Mouse (Mus musculus) kidney, embryonic 16.5 days (tissue): Measurements from ENCODE around the gene Pnma5. TPM values are rescaled to one million over a fixed set of nuclear protein-coding genes. Genes with fewer than 3 reads are reported as not detected.
"Not testable (repeated sequence)": the region's sequence is repeated elsewhere in the genome, so short reads cannot be mapped to it uniquely, and the experiment has no call there.

Experiments used
- ATAC-seq: fragments of 200-750 bp; cut with Nextera tagmentation; 2 replicates; pipeline ENCODE4 v1.8.0; 2017; ENCODE audit warnings: moderate TSS enrichment; ENCODE audit not compliant: low FRiP score, low TSS enrichment
- H3K27ac ChIP-seq: fragments of 300-500 bp; sonication (generic); 2 replicates; pipeline ENCODE4 v1.5.1; 2014; ENCODE audit warnings: low read length
- H3K27me3 ChIP-seq: fragments of 300-500 bp; sonication (generic); 2 replicates; pipeline ENCODE4 v1.6.1; 2014; ENCODE audit warnings: low read length, control low read depth, mixed read lengths; ENCODE audit not compliant: insufficient read depth
- H3K36me3 ChIP-seq: fragments of 300-500 bp; sonication (generic); 2 replicates; pipeline ENCODE4 v1.6.1; 2014; ENCODE audit warnings: low read length, control low read depth, mixed read lengths; ENCODE audit not compliant: insufficient read depth
- H3K4me1 ChIP-seq: fragments of 300-500 bp; sonication (generic); 2 replicates; pipeline ENCODE4 v1.6.1; 2014; ENCODE audit warnings: low read length, control low read depth, mixed read lengths; ENCODE audit not compliant: insufficient read depth
- H3K4me2 ChIP-seq: fragments of 300-500 bp; sonication (generic); replicated peaks from 2 replicates; pipeline ENCODE4 v1.6.1; 2014; ENCODE audit warnings: low read depth, low read length
- H3K4me3 ChIP-seq: fragments of 300-500 bp; sonication (generic); 2 replicates; pipeline ENCODE4 v1.5.1; 2014; ENCODE audit warnings: mild to moderate bottlenecking, low read length
- H3K9ac ChIP-seq: fragments of 300-500 bp; sonication (generic); replicated peaks from 2 replicates; pipeline ENCODE4 v1.6.1; 2014; ENCODE audit warnings: low read length
- H3K9me3 ChIP-seq: fragments of 300-500 bp; sonication (generic); 2 replicates; pipeline ENCODE4 v1.6.1; 2016; ENCODE audit warnings: low read length, control low read depth
- WGBS: fragments of 180-500 bp; shearing (Covaris S2); extraction: QIAGEN DNeasy Blood & Tissue Kit; methylation state at CpG from one replicate; pipeline ENCODE4 v1.1.7; 2014; 5-methylcytosine and 5-hydroxymethylcytosine counted together
- polyA plus RNA-seq: library from polyadenylated mRNA; unstranded; fragments of >200 nt; fragmentation: Nextera tagmentation; extraction: Ambion mirVana; gene quantifications from 2 replicates; pipeline ENCODE4 v1.2.1, GENCODE M21; 2015

The Pnma5 gene
- 0.14 TPM in 1 of 2 replicates, not detected in the other for polyA plus RNA-seq

- H3K9ac ChIP-seq: no peak within 1 kb of the TSS
- H3K9me3 ChIP-seq: no peaks in the 10 kb centered on the region
- WGBS: 62% methylated on average over 1 of the region's 1 CpGs
- H3K27ac ChIP-seq: no peak within 1 kb of the TSS
- H3K36me3 ChIP-seq: no peaks in the 10 kb centered on the region
- H3K27me3 ChIP-seq: peaks cover 8% of the 10 kb centered on the region; the same call in 1 of the 2 replicates
- no peak within 1 kb of the TSS for H3K4me3 ChIP-seq
- no peak for ATAC-seq
- H3K4me1 ChIP-seq: no peaks in the 10 kb centered on the region
- no peak within 1 kb of the TSS for H3K4me2 ChIP-seq
These were observed at the start of gene Pnma5 for GRCm38 (mm10) chrX:73037003-73037402. TSS of gene Pnma5 (minus strand) at chrX:73037103.

GRCm38 (mm10) chrX:73082267-73083055 lies 45.6 kb upstream of the Pnma5 start, which contains the start of gene Xlr4a:
TSS of gene Xlr4a (minus strand) at chrX:73082478.
- not testable (repeated sequence) for H3K36me3 ChIP-seq, H3K9ac ChIP-seq, H3K27me3 ChIP-seq, H3K4me1 ChIP-seq, H3K9me3 ChIP-seq, H3K4me2 ChIP-seq, H3K4me3 ChIP-seq, H3K27ac ChIP-seq, ATAC-seq
- WGBS: 73% methylated on average over 18 of the region's 19 CpGs

GRCm38 (mm10) chrX:73066765-73067312 lies 29.9 kb upstream of the Pnma5 start:
- not testable (repeated sequence) for ATAC-seq, H3K27ac ChIP-seq, H3K4me1 ChIP-seq, H3K9ac ChIP-seq, H3K27me3 ChIP-seq, H3K9me3 ChIP-seq, H3K4me2 ChIP-seq, H3K36me3 ChIP-seq, H3K4me3 ChIP-seq
- 80% methylated on average over 1 of the region's 5 CpGs for whole genome bisulfite sequencing

- 37% methylated on average over 7 of the region's 7 CpGs for WGBS
- peak within 1 kb of the TSS; percentile 27 for H3K4me3 ChIP-seq
These were observed 27.5 kb upstream of the Pnma5 start, which contains the start of gene Pnma3 for GRCm38 (mm10) chrX:73064415-73064793. TSS of gene Pnma3 (plus strand) at chrX:73064787.

GRCm38 (mm10) chrX:73063512-73064414 lies 26.9 kb upstream of the Pnma5 start:
- H3K36me3 ChIP-seq: no peaks in the 10 kb centered on the region
- no peak overlapping the region for H3K9ac ChIP-seq
- ATAC-seq: peak; percentile 35; the same call in 1 of the 2 replicates
- H3K4me1 ChIP-seq: 0 out of 2 replicates have a peak, but pooled peaks cover 3% of the 10 kb centered on the region
- H3K9me3 ChIP-seq: no peaks in the 10 kb centered on the region
- peak overlapping the region; percentile 27 for H3K4me3 ChIP-seq
- no peak overlapping the region for H3K27ac ChIP-seq
- peak overlapping the region; percentile 51 for H3K4me2 ChIP-seq
- H3K27me3 ChIP-seq: no peaks in the 10 kb centered on the region; the same call in 1 of the 2 replicates
- 35% methylated on average over 24 of the region's 24 CpGs for WGBS

More at GRCm38 (mm10) chrX:73064415-73064793, 27.5 kb upstream of the Pnma5 start, which contains the start of gene Pnma3:
- 0 out of 2 replicates have a peak, but pooled peaks cover 3% of the 10 kb centered on the region for H3K4me1 ChIP-seq
- ATAC-seq: peak; percentile 31
- no peaks in the 10 kb centered on the region for H3K36me3 ChIP-seq
- H3K4me2 ChIP-seq: peak within 1 kb of the TSS; percentile 51
- H3K9ac ChIP-seq: no peak within 1 kb of the TSS
- no peaks in the 10 kb centered on the region; the same call in 1 of the 2 replicates for H3K27me3 ChIP-seq
- H3K9me3 ChIP-seq: no peaks in the 10 kb centered on the region
- no peak within 1 kb of the TSS for H3K27ac ChIP-seq

- no peak overlapping the region for H3K4me2 ChIP-seq
- no peak overlapping the region for H3K27ac ChIP-seq
- 51% methylated on average over 5 of the region's 5 CpGs for WGBS
- ATAC-seq: no peak
- H3K4me3 ChIP-seq: no peak overlapping the region
- no peak overlapping the region for H3K9ac ChIP-seq
- no peaks in the 10 kb centered on the region for H3K36me3 ChIP-seq
- H3K27me3 ChIP-seq: no peaks in the 10 kb centered on the region; the same call in 1 of the 2 replicates
- H3K9me3 ChIP-seq: no peaks in the 10 kb centered on the region
- 0 out of 2 replicates have a peak, but pooled peaks cover 3% of the 10 kb centered on the region for H3K4me1 ChIP-seq
These were observed 25.4 kb upstream of the Pnma5 start for GRCm38 (mm10) chrX:73062323-73062722.

GRCm38 (mm10) chrX:73061528-73061927 lies 24.6 kb upstream of the Pnma5 start:
- no peaks in the 10 kb centered on the region for H3K36me3 ChIP-seq
- H3K4me1 ChIP-seq: 0 out of 2 replicates have a peak, but pooled peaks cover 3% of the 10 kb centered on the region
- H3K9me3 ChIP-seq: no peaks in the 10 kb centered on the region
- H3K9ac ChIP-seq: no peak overlapping the region
- no peak for ATAC-seq
- WGBS: 94% methylated on average over 1 of the region's 1 CpGs
- H3K4me2 ChIP-seq: no peak overlapping the region
- no peak overlapping the region for H3K4me3 ChIP-seq
- H3K27me3 ChIP-seq: no peaks in the 10 kb centered on the region; the same call in 1 of the 2 replicates
- no peak overlapping the region for H3K27ac ChIP-seq

- peak; percentile 97 for ATAC-seq
- H3K4me1 ChIP-seq: no peaks in the 10 kb centered on the region
- H3K9ac ChIP-seq: no peak overlapping the region
- H3K27ac ChIP-seq: no peak overlapping the region
- H3K4me3 ChIP-seq: no peak overlapping the region
- H3K9me3 ChIP-seq: no peaks in the 10 kb centered on the region
- H3K27me3 ChIP-seq: no peaks in the 10 kb centered on the region
- H3K36me3 ChIP-seq: no peaks in the 10 kb centered on the region
- 23% methylated on average over 14 of the region's 14 CpGs for WGBS
- peak overlapping the region; percentile 38; the same call in 1 of the 2 replicates for H3K4me2 ChIP-seq
These were observed 17.1 kb upstream of the Pnma5 start for GRCm38 (mm10) chrX:73053860-73054563.

GRCm38 (mm10) chrX:73039666-73040065 lies 2.8 kb upstream of the Pnma5 start:
- H3K9ac ChIP-seq: no peak overlapping the region
- no peak overlapping the region for H3K4me2 ChIP-seq
- H3K27ac ChIP-seq: no peak overlapping the region
- peaks cover 8% of the 10 kb centered on the region; the same call in 1 of the 2 replicates for H3K27me3 ChIP-seq
- no peaks in the 10 kb centered on the region for H3K36me3 ChIP-seq
- no peaks in the 10 kb centered on the region for H3K9me3 ChIP-seq
- ATAC-seq: no peak
- H3K4me3 ChIP-seq: no peak overlapping the region
- 84% methylated on average over 12 of the region's 12 CpGs for WGBS
- no peaks in the 10 kb centered on the region for H3K4me1 ChIP-seq
